Mouse (Mus musculus) midbrain, embryonic 10.5 days (tissue): ENCODE results near the gene Dynlt1c. TPM values are rescaled to one million over a fixed set of nuclear protein-coding genes. Genes with fewer than 3 reads are reported as not detected.
A peak's percentile ranks its signal among the peaks of the same experiment; 100 is the strongest.
"Not testable (repeated sequence)": the region's sequence is repeated elsewhere in the genome, so short reads cannot be mapped to it uniquely, and the experiment has no call there.

Experiments used
- DNase-seq: peaks from one replicate; pipeline ENCODE4 v3.0.0-alpha.2; 2017; ENCODE audit warnings: low spot score
- H3K27ac ChIP-seq: fragments of 300-500 bp; sonication (generic); replicated peaks from 2 replicates; pipeline ENCODE4 v1.5.1; 2016; ENCODE audit warnings: mild to moderate bottlenecking
- H3K27me3 ChIP-seq: fragments of 300-500 bp; sonication (generic); 2 replicates; pipeline ENCODE4 v1.6.1; 2016; ENCODE audit warnings: low read depth, mild to moderate bottlenecking; ENCODE audit not compliant: poor library complexity, severe bottlenecking
- H3K36me3 ChIP-seq: fragments of 300-500 bp; sonication (generic); 2 replicates; pipeline ENCODE4 v1.6.1; 2016; ENCODE audit warnings: mild to moderate bottlenecking, moderate library complexity
- H3K4me1 ChIP-seq: fragments of 300-500 bp; sonication (generic); 2 replicates; pipeline ENCODE4 v1.6.1; 2016
- H3K4me3 ChIP-seq: fragments of 300-500 bp; sonication (generic); 2 replicates; pipeline ENCODE4 v1.5.1; 2016; ENCODE audit warnings: mild to moderate bottlenecking, moderate library complexity
- H3K9me3 ChIP-seq: fragments of 300-500 bp; sonication (generic); replicated peaks from 2 replicates; pipeline ENCODE4 v1.6.1; 2016; ENCODE audit warnings: mild to moderate bottlenecking
- WGBS: fragments of 180-500 bp; shearing (Covaris S2); methylation state at CpG from one replicate; pipeline ENCODE4 v1.1.7; 2016; 5-methylcytosine and 5-hydroxymethylcytosine counted together
- polyA plus RNA-seq: library from polyadenylated mRNA; unstranded; fragments of >200 nt; fragmentation: Nextera tagmentation; extraction: Ambion mirVana; gene quantifications from 2 replicates; pipeline ENCODE4 v1.2.1, GENCODE M21; 2016

Dynlt1c gene
- polyA plus RNA-seq, 1 experiment from 2014 or later = 38.9 TPM

DNA sequence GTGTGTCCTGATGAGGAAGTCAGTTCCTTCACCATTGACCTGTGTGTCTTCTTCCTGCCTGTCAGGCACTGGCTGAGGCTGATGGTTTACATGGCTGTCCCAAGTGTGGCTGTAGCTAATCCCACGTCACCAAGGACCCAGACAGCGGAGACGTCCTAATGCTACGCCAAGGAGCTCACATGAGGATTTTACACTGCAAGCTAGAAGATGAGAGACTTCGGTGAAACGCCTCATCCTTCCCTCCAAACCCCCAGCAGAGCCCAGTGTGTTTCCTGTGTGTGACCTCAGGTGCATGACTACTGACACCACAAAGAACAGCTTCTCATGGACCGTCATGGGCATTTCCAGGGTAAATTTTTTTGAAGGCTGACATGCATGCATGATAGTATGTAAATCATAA is 3.1 kb upstream of the Dynlt1c start:
- WGBS = 91% methylated on average over 7 of the region's 7 CpGs
- not testable (repeated sequence) for H3K4me1 ChIP-seq, DNase-seq, H3K36me3 ChIP-seq, H3K27ac ChIP-seq, H3K4me3 ChIP-seq, H3K27me3 ChIP-seq, H3K9me3 ChIP-seq

DNA sequence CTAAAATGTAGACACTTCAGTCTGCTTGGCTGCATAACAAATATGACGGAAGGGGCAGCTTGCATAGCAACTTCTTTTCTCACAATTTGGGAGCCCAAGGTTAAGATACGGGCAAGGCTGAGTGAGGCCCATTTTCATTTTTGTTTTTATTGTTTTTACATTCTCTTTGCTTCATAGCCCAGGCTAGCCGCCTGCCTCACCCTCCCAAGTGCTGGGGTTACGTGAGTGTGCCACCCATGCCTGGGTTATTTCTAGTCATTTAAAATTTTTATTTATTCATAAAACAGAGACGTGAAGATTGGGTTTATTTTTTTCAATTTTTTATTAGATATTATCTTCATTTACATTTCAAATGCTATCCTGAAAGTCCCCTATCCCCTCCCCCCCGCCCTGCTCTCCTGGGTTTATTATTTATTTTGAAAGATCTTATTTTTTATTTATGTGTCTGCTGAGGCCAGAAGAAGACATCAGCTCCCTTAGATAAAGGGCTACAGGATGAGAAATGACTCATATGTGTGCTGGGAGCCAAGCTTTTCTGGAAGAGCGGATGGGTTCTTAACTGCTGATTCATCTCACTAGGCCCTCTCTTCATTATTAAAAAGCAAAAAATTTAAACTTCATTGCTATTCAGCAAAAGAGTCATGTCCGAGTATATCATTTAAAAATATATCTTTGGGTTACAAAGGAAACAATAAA is 1.1 kb upstream of the Dynlt1c start:
- not testable (repeated sequence) for H3K4me3 ChIP-seq, H3K4me1 ChIP-seq, H3K27ac ChIP-seq, H3K36me3 ChIP-seq, H3K27me3 ChIP-seq, H3K9me3 ChIP-seq, DNase-seq
- 93% methylated on average over 6 of the region's 8 CpGs for WGBS

DNA sequence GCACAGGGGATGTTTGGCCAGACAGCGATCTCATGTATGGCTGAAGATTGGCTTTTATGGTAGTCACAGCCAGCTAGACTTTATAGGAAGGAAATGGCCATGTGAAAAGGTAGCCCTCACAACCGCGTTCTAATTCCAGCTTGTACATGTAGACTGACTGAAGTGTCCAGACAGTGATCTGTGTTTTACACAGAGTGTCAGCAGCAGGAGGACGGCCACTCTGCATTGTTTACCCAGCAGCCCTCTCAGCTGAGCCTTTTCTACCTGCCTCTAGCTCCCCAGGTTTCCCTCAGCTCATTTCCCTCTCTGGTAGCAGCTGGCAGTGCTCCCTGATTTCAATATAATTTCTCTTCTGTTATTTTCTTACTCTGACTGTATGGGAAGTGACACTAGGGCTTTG is 734 bp downstream of the Dynlt1c start:
- H3K27me3 ChIP-seq = not testable (repeated sequence)
- peak overlapping the region; percentile 26; the same call in 1 of the 2 replicates for H3K4me3 ChIP-seq
- WGBS = 24% methylated on average over 3 of the region's 4 CpGs

DNA sequence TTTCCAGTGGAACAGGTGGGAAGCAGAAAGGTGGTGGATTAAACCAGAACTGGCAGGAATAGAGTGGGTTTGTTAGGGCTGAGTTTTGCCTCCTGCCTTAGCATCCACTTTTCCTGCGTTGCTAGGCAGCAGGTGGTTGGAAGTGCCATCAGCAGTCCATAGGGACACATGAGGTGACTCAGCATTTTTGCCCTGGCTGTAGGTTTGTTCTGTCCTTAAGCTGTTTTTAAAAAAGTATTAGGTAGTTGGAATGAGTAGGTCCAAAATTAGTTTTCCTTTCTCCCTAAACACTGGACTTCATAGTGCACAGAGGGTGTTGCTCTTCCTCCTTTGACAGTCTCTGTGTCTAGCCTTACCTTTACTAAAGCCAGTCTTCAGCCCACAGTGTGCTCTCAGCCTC is 3.9 kb downstream of the Dynlt1c start:
- H3K9me3 ChIP-seq, DNase-seq, H3K27ac ChIP-seq, H3K4me1 ChIP-seq, H3K36me3 ChIP-seq, H3K4me3 ChIP-seq, H3K27me3 ChIP-seq: not testable (repeated sequence)
- WGBS = 83% methylated on average over 1 of the region's 1 CpGs

More for the DNA sequence above, 734 bp downstream of the Dynlt1c start:
- not testable (repeated sequence) for H3K4me1 ChIP-seq, H3K27ac ChIP-seq, DNase-seq, H3K9me3 ChIP-seq, H3K36me3 ChIP-seq

DNA sequence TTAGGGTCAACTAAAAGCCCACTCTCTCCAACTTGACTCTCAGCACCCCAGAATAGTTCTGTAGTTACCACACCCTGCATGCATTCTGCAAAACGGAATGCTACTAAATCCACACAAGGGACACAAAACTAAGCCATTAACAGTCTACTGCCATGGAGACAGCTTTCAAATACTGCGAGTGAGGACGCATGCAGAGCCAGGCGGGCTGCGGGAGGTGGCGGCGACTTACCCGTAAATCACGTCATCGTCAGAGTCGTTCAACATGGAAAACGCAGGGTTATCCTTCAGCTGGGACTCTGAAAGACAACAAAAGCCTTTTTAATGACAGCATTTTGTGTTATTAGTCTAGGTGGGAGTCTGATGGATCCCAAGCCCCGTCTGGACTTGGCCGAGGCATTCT is 12.1 kb downstream of the Dynlt1c start:
- not testable (repeated sequence) for H3K9me3 ChIP-seq, H3K4me3 ChIP-seq, H3K27me3 ChIP-seq, H3K27ac ChIP-seq, H3K36me3 ChIP-seq, DNase-seq, H3K4me1 ChIP-seq
- WGBS = 97% methylated on average over 11 of the region's 14 CpGs

DNA sequence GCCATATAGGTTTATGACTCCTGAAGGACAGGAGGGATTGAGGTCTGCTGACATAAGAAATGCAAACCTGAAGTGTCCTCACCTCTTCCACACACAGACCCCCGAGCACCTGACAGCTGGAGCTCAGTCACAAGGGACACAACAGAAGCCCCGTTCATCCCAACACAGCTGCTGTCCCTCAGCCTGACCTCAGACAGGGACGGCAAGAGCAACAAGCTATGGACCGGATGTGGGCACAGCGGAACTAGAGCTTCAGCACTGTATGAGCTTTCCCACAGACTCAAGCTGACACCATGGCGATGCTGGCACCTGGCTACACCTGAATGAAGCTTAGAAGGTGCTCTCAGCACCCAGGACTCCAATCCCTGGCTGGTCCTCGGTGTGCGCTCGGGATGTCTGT is 12.8 kb downstream of the Dynlt1c start:
- H3K27ac ChIP-seq, H3K27me3 ChIP-seq, H3K4me3 ChIP-seq, H3K9me3 ChIP-seq, H3K4me1 ChIP-seq, H3K36me3 ChIP-seq, DNase-seq: not testable (repeated sequence)
- 86% methylated on average over 5 of the region's 9 CpGs for WGBS

DNA sequence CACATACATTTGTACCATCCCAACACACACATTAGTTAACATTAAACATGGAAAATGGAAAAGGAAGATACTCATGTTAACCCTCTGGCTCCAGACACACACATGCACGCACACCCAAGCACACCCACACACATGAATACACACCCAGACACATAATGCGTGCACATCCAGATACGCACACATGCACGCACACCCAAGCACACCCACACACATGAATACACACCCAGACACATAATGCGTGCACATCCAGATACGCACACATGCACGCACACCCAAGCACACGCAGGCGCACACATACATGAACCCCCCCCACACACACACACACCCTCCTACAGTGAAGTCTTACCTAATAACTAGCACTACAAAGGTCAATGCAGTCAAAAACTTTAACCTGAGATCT is 15.3 kb downstream of the Dynlt1c start:
- not testable (repeated sequence) for H3K36me3 ChIP-seq, H3K27me3 ChIP-seq, H3K4me3 ChIP-seq, H3K27ac ChIP-seq, H3K4me1 ChIP-seq, DNase-seq, H3K9me3 ChIP-seq
- 96% methylated on average over 9 of the region's 9 CpGs for WGBS

DNA sequence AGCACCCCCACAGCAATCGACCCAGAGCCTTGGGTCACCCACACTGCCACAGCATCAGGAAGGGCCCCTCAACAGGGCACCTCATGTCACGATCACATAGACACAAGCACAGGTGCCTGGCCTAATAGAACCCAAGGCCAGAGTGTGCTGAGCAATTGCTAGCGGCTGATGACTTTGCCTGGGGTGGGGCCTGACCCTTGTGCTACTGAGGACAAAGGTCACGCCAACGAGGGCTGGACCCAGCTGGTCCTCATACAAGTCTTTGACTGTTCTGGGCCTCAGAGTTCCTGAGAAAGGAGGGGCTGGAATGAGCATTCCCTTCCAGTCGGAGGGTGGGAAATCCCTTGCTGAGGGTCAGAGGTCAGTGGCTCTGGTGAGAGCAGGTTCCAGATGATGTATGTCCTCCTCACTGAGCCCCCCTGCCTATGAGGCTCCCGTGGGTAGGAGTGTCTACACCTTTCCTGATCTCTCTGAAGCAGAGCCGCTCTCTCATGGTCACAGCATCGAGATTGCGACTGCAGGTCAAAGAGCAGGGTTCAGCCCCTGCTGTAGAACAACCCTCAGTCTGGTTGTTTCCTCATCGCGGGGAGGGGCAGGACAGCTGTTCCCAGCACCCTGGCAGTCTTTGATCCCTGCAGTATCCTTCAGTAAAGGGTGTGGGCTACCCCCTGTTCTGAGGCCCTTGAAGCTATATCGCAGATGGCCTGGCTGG is 16.4 kb downstream of the Dynlt1c start:
- H3K36me3 ChIP-seq, H3K27me3 ChIP-seq, H3K9me3 ChIP-seq, H3K4me1 ChIP-seq, DNase-seq, H3K27ac ChIP-seq, H3K4me3 ChIP-seq: not testable (repeated sequence)
- WGBS = 52% methylated on average over 9 of the region's 13 CpGs

DNA sequence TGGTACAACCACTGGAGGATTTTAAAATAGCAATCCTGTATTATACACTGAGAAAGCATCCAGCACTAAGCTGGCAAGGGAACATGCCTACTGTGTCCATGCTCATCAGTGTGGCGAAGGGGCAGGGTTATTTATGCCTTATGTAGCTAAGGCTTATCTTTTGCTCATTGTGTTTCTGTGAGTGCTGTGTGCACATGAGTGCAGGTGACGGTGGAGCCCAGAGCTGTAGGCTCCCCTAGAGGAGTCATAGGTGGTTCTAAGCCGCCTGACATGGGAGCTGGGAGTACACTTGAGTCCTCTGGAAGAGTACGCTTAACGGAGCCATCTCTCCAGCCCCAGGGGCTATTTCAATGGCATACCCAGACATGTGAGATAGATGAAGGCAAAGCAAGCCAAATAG is 17.8 kb downstream of the Dynlt1c start:
- not testable (repeated sequence) for H3K4me1 ChIP-seq, H3K9me3 ChIP-seq, H3K36me3 ChIP-seq, H3K27me3 ChIP-seq, H3K4me3 ChIP-seq, H3K27ac ChIP-seq, DNase-seq
- 94% methylated on average over 5 of the region's 5 CpGs for WGBS

DNA sequence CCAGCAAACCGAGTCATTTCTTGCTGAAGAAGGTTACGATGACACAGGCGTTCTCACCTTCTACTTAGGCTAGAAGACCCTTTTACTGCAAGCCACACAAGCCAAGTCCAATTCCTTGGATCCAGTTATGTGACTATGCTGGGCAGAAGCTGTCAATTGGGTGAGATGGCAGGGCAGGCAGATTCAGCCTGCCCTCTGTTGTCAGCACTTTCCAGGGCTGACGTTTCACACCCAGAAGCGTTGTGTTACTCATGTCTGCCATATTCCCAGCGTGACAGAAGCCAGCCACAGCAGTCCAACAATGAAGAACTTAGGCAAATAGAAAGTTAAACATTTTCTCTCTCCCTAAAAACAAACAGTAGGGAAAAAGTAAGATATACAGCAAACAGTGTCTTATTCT is 18.6 kb downstream of the Dynlt1c start:
- H3K27me3 ChIP-seq, DNase-seq, H3K9me3 ChIP-seq, H3K36me3 ChIP-seq, H3K4me3 ChIP-seq, H3K27ac ChIP-seq, H3K4me1 ChIP-seq: not testable (repeated sequence)
- WGBS = 85% methylated on average over 6 of the region's 6 CpGs

DNA sequence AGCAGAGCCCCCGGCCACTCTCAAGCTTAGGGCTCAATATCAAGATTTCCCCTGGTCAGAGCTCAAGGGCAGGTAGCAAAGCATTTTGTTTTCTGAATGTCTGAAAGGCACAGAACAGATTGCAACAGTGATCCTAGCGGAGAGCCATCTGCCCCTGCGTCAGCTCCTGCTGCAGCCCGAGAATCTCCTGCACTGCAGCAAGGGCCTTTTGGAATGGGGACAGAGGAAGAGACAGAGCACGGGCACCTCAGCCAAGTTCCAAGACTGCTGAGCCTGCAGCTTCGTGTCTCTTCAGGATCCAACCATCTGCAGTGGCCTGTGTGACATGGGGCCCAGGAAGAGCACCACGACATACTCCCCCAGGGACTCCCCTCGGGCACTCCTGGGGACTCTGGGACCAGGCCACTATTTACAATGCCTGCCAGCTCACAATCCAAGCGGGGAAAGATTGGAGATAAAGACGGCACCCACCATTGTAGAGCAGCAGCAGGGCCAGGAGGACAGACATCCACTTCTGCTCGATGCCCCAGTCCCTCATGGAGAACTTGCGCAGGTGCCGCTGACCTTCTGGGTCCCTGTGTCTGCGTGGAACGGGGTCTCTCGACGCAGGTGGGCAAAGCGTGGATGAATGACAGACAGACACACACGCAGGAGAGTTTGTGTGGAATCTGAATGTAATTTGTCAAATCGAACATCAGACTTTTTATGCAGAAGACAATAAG is 19.4 kb downstream of the Dynlt1c start:
- not testable (repeated sequence) for H3K36me3 ChIP-seq
- WGBS = 91% methylated on average over 18 of the region's 20 CpGs

DNA sequence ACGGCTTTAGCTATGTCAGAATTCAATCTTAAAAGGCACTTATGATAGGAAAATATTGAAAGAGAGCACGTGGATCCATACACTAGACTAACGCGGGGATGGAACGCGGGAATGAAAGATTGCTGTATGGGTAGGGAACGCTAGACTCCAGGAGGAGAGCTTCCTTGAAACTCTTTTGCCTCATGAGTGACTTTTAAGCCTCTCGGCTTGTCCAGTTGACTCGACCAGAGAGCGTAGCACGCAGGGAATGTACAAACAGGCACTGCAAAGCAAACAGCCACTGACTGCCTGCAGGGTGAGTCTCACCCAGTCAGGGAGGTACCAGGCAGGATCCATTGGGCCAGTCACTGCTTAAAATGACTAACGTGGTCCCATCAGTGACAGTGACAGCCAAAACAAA is 20.5 kb downstream of the Dynlt1c start:
- not testable (repeated sequence) for H3K27me3 ChIP-seq, H3K36me3 ChIP-seq, H3K27ac ChIP-seq, H3K9me3 ChIP-seq, DNase-seq, H3K4me3 ChIP-seq, H3K4me1 ChIP-seq
- 88% methylated on average over 11 of the region's 12 CpGs for WGBS

More for the DNA sequence above, 19.4 kb downstream of the Dynlt1c start:
- H3K9me3 ChIP-seq, H3K27ac ChIP-seq, H3K4me1 ChIP-seq, DNase-seq, H3K4me3 ChIP-seq, H3K27me3 ChIP-seq: not testable (repeated sequence)

DNA sequence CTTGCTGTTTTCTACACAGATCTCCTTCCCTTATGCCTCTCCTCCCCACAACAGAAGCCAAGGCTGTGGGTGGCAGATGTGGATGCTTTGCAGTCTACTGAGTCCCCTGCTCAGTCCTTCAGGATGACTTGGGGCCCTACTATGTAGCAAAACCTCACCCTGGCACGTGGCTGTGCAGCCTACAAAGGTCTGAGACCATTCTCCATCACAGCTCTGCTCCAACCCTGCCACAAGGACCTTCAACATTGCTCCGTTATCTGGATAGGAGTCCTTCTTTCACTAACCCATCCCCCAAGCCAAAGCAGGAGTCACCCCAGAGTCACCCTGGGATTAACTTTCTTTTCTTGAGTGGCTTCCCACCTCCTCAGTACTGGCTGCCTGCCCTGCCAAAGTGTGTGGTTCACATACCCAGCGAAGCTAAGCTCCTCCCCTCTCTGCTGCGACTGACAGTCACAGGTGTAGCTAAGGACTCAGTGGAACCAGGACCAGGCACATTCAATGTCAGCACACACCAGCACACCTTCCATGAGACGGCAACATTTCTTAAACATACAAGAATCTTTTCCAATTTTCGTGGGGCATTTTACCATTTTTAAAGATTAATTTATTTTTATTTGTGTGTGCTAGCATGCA is 23.6 kb downstream of the Dynlt1c start:
- H3K4me1 ChIP-seq, H3K9me3 ChIP-seq, H3K36me3 ChIP-seq, DNase-seq, H3K27me3 ChIP-seq, H3K4me3 ChIP-seq, H3K27ac ChIP-seq: not testable (repeated sequence)
- 69% methylated on average over 2 of the region's 6 CpGs for WGBS
